Mouse (Mus musculus) midbrain, embryonic 16.5 days (tissue): ENCODE results near the gene Teddm1b. TPM values are rescaled to one million over a fixed set of nuclear protein-coding genes. Genes with fewer than 3 reads are reported as not detected.
A peak's percentile ranks its signal among the peaks of the same experiment; 100 is the strongest.

ENCODE experiments used
- ATAC-seq: fragments of 200-750 bp; cut with Nextera tagmentation; 2 replicates; pipeline ENCODE4 v1.8.0; 2017; ENCODE audit warnings: moderate TSS enrichment
- H3K27ac ChIP-seq: fragments of 300-500 bp; sonication (generic); 2 replicates; pipeline ENCODE4 v1.5.1; 2014; ENCODE audit warnings: mild to moderate bottlenecking, low read length, mixed read lengths
- H3K27me3 ChIP-seq: fragments of 300-500 bp; sonication (generic); 2 replicates; pipeline ENCODE4 v1.6.1; 2014; ENCODE audit warnings: low read depth, low read length, mixed read lengths; ENCODE audit not compliant: control insufficient read depth, insufficient read depth
- H3K36me3 ChIP-seq: fragments of 300-500 bp; sonication (generic); 2 replicates; pipeline ENCODE4 v1.6.1; 2014; ENCODE audit warnings: mild to moderate bottlenecking, low read length, moderate library complexity, mixed read lengths; ENCODE audit not compliant: control insufficient read depth, insufficient read depth
- H3K4me1 ChIP-seq: fragments of 300-500 bp; sonication (generic); 2 replicates; pipeline ENCODE4 v1.6.1; 2014; ENCODE audit warnings: mild to moderate bottlenecking, low read length, mixed read lengths; ENCODE audit not compliant: control insufficient read depth, insufficient read depth
- H3K4me2 ChIP-seq: fragments of 300-500 bp; sonication (generic); 2 replicates; pipeline ENCODE4 v1.6.1; 2014; ENCODE audit warnings: mild to moderate bottlenecking, low read length, mixed read lengths
- H3K4me3 ChIP-seq: fragments of 300-500 bp; sonication (generic); 2 replicates; pipeline ENCODE4 v1.5.1; 2014; ENCODE audit warnings: low read depth, mild to moderate bottlenecking, low read length, moderate library complexity, mixed read lengths
- H3K9ac ChIP-seq: fragments of 300-500 bp; sonication (generic); 2 replicates; pipeline ENCODE4 v1.6.1; 2014; ENCODE audit warnings: low read depth, low read length, mixed read lengths
- H3K9me3 ChIP-seq: fragments of 300-500 bp; sonication (generic); replicated peaks from 2 replicates; pipeline ENCODE4 v1.6.1; 2014; ENCODE audit warnings: mild to moderate bottlenecking, low read length, mixed read lengths; ENCODE audit not compliant: control insufficient read depth, poor library complexity, severe bottlenecking
- WGBS: fragments of 180-500 bp; shearing (Covaris S2); extraction: QIAGEN DNeasy Blood & Tissue Kit; methylation state at CpG from one replicate; pipeline ENCODE4 v1.1.7; 2014; 5-methylcytosine and 5-hydroxymethylcytosine counted together
- polyA plus RNA-seq: library from polyadenylated mRNA; unstranded; fragments of >200 nt; fragmentation: Nextera tagmentation; extraction: Ambion mirVana; gene quantifications from 2 replicates; pipeline ENCODE4 v1.2.1, GENCODE M21; 2015

Gene Teddm1b
- polyA plus RNA-seq, 1 experiment from 2014 or later, result 0.28 TPM

GRCm38 (mm10) chr1:153898989-153899730 lies 25.0 kb downstream of the Teddm1b start:
- 9% methylated on average over 22 of the region's 22 CpGs for whole genome bisulfite sequencing
- no peaks in the 10 kb centered on the region for H3K9me3 ChIP-seq
- H3K4me2 ChIP-seq, result peak overlapping the region; percentile 91
- H3K4me3 ChIP-seq, result peak overlapping the region; percentile 77
- ATAC-seq, result peak; percentile 70
- peak overlapping the region; percentile 95 for H3K9ac ChIP-seq
- H3K27me3 ChIP-seq, result no peaks in the 10 kb centered on the region
- peaks cover 25% of the 10 kb centered on the region for H3K4me1 ChIP-seq
- H3K27ac ChIP-seq, result peak overlapping the region; percentile 99
- H3K36me3 ChIP-seq, result peaks cover 7% of the 10 kb centered on the region

- H3K9me3 ChIP-seq, result no peaks in the 10 kb centered on the region
- peak within 1 kb of the TSS; percentile 91 for H3K4me2 ChIP-seq
- H3K4me3 ChIP-seq, result peak within 1 kb of the TSS; percentile 77
- peak within 1 kb of the TSS; percentile 95 for H3K9ac ChIP-seq
- H3K36me3 ChIP-seq, result peaks cover 12% of the 10 kb centered on the region
- H3K27me3 ChIP-seq, result no peaks in the 10 kb centered on the region
- peak; percentile 96 for ATAC-seq
- H3K27ac ChIP-seq, result peak within 1 kb of the TSS; percentile 99
- H3K4me1 ChIP-seq, result peaks cover 25% of the 10 kb centered on the region
- under 1% methylated on average over 51 of the region's 51 CpGs for WGBS
Measured at GRCm38 (mm10) chr1:153899731-153900380, 25.7 kb downstream of the Teddm1b start, which contains the start of the genes Glul and Teddm2. Gene Glul, plus strand, starts transcription at chr1:153899944. Gene Teddm2, minus strand, starts transcription at chr1:153900228.

GRCm38 (mm10) chr1:153900381-153900780 lies 26.2 kb downstream of the Teddm1b start:
- Histone ChIP-seq H3K36me3 (peaks cover 17% of the 10 kb centered on the region), H3K4me3 (peak overlapping the region; percentile 77), H3K9me3 (no peaks in the 10 kb centered on the region), H3K4me2 (peak overlapping the region; percentile 91), H3K9ac (peak overlapping the region; percentile 95), H3K4me1 (peaks cover 23% of the 10 kb centered on the region), H3K27me3 (no peaks in the 10 kb centered on the region), H3K27ac (peak overlapping the region; percentile 99)
- WGBS, result 0% methylated on average over 36 of the region's 36 CpGs
- peak; percentile 68 for ATAC-seq

- Histone ChIP-seq H3K36me3 (peaks cover 21% of the 10 kb centered on the region), H3K27ac (peak overlapping the region; percentile 99), H3K4me2 (peak overlapping the region; percentile 91), H3K4me1 (peaks cover 23% of the 10 kb centered on the region), H3K27me3 (no peaks in the 10 kb centered on the region), H3K4me3 (peak overlapping the region; percentile 77), H3K9ac (peak overlapping the region; percentile 95), H3K9me3 (no peaks in the 10 kb centered on the region)
- no peak for ATAC-seq
- 1% methylated on average over 25 of the region's 25 CpGs for WGBS
Measured at GRCm38 (mm10) chr1:153900860-153901730, 26.9 kb downstream of the Teddm1b start.

- H3K4me1 ChIP-seq, result peaks cover 23% of the 10 kb centered on the region
- H3K4me3 ChIP-seq, result no peak overlapping the region
- no peak overlapping the region for H3K27ac ChIP-seq
- peaks cover 37% of the 10 kb centered on the region for H3K36me3 ChIP-seq
- ATAC-seq, result no peak
- H3K9me3 ChIP-seq, result no peaks in the 10 kb centered on the region
- no peaks in the 10 kb centered on the region for H3K27me3 ChIP-seq
- no peak overlapping the region for H3K9ac ChIP-seq
- H3K4me2 ChIP-seq, result peak overlapping the region; percentile 38
- 59% methylated on average over 13 of the region's 13 CpGs for WGBS
Measured at GRCm38 (mm10) chr1:153903006-153903405, 28.9 kb downstream of the Teddm1b start.

GRCm38 (mm10) chr1:153904236-153904635 lies 30.1 kb downstream of the Teddm1b start:
- no peak overlapping the region for H3K9ac ChIP-seq
- peaks cover 42% of the 10 kb centered on the region for H3K36me3 ChIP-seq
- peaks cover 23% of the 10 kb centered on the region for H3K4me1 ChIP-seq
- H3K27me3 ChIP-seq, result no peaks in the 10 kb centered on the region
- no peak overlapping the region for H3K27ac ChIP-seq
- no peak overlapping the region for H3K4me3 ChIP-seq
- no peak for ATAC-seq
- 97% methylated on average over 14 of the region's 14 CpGs for WGBS
- H3K9me3 ChIP-seq, result no peaks in the 10 kb centered on the region
- H3K4me2 ChIP-seq, result no peak overlapping the region

- Histone ChIP-seq H3K36me3 (peaks cover 51% of the 10 kb centered on the region), H3K9me3 (no peaks in the 10 kb centered on the region), H3K27ac (no peak overlapping the region), H3K4me3 (no peak overlapping the region), H3K4me1 (peaks cover 23% of the 10 kb centered on the region), H3K9ac (no peak overlapping the region), H3K4me2 (no peak overlapping the region), H3K27me3 (no peaks in the 10 kb centered on the region)
- 92% methylated on average over 3 of the region's 3 CpGs for WGBS
- no peak for ATAC-seq
Measured at GRCm38 (mm10) chr1:153905884-153906283, 31.7 kb downstream of the Teddm1b start.

- Histone ChIP-seq H3K4me1 (peaks cover 4% of the 10 kb centered on the region), H3K27me3 (no peaks in the 10 kb centered on the region), H3K36me3 (peaks cover 46% of the 10 kb centered on the region), H3K4me2 (no peak overlapping the region), H3K4me3 (no peak overlapping the region), H3K27ac (no peak overlapping the region), H3K9me3 (no peaks in the 10 kb centered on the region), H3K9ac (no peak overlapping the region)
- ATAC-seq, result no peak
- 30% methylated on average over 6 of the region's 6 CpGs for WGBS
Measured at GRCm38 (mm10) chr1:153908208-153908607, 34.1 kb downstream of the Teddm1b start.
